Mouse (Mus musculus) liver, embryonic 16.5 days (tissue): ENCODE results near the gene Tbc1d13. TPM values are rescaled to one million over a fixed set of nuclear protein-coding genes. Genes with fewer than 3 reads are reported as not detected.

ENCODE experiments used
- ATAC-seq: fragments of 200-750 bp; cut with Nextera tagmentation; 2 replicates; pipeline ENCODE4 v1.8.0; 2017; ENCODE audit warnings: low read depth, mild to moderate bottlenecking, moderate number of reproducible peaks, moderate library complexity
- H3K27ac ChIP-seq: fragments of 300-500 bp; sonication (generic); 2 replicates; pipeline ENCODE4 v1.5.1; 2014; ENCODE audit warnings: mild to moderate bottlenecking, low read length
- H3K27me3 ChIP-seq: fragments of 300-500 bp; sonication (generic); 2 replicates; pipeline ENCODE4 v1.6.1; 2014; ENCODE audit warnings: low read depth, low read length, mixed read lengths; ENCODE audit not compliant: control insufficient read depth, insufficient read depth
- H3K36me3 ChIP-seq: fragments of 300-500 bp; sonication (generic); 2 replicates; pipeline ENCODE4 v1.6.1; 2014; ENCODE audit warnings: mild to moderate bottlenecking; ENCODE audit not compliant: control insufficient read depth, insufficient read depth
- H3K4me1 ChIP-seq: fragments of 300-500 bp; sonication (generic); 2 replicates; pipeline ENCODE4 v1.6.1; 2014; ENCODE audit warnings: low read depth, low read length, mixed read lengths; ENCODE audit not compliant: control insufficient read depth
- H3K4me2 ChIP-seq: fragments of 300-500 bp; sonication (generic); 2 replicates; pipeline ENCODE4 v1.6.1; 2014; ENCODE audit warnings: low read depth, low read length, mixed read lengths
- H3K4me3 ChIP-seq: fragments of 300-500 bp; sonication (generic); 2 replicates; pipeline ENCODE4 v1.5.1; 2014; ENCODE audit warnings: low read depth, mild to moderate bottlenecking, low read length
- H3K9ac ChIP-seq: fragments of 300-500 bp; sonication (generic); 2 replicates; pipeline ENCODE4 v1.6.1; 2014; ENCODE audit warnings: low read depth, low read length
- H3K9me3 ChIP-seq: fragments of 300-500 bp; sonication (generic); replicated peaks from 2 replicates; pipeline ENCODE4 v1.6.1; 2016; ENCODE audit warnings: low read length; ENCODE audit not compliant: control insufficient read depth
- WGBS: fragments of 180-500 bp; shearing (Covaris S2); extraction: QIAGEN DNeasy Blood & Tissue Kit; methylation state at CpG from one replicate; pipeline ENCODE4 v1.1.7; 2014; ENCODE audit not compliant: insufficient replicate concordance; 5-methylcytosine and 5-hydroxymethylcytosine counted together
- polyA plus RNA-seq: library from polyadenylated mRNA; unstranded; fragments of >200 nt; fragmentation: Nextera tagmentation; extraction: Ambion mirVana; gene quantifications from 2 replicates; pipeline ENCODE4 v1.2.1, GENCODE M21; 2015

Gene Tbc1d13
- polyA plus RNA-seq, 1 experiment from 2014 or later = 1.7 TPM

DNA sequence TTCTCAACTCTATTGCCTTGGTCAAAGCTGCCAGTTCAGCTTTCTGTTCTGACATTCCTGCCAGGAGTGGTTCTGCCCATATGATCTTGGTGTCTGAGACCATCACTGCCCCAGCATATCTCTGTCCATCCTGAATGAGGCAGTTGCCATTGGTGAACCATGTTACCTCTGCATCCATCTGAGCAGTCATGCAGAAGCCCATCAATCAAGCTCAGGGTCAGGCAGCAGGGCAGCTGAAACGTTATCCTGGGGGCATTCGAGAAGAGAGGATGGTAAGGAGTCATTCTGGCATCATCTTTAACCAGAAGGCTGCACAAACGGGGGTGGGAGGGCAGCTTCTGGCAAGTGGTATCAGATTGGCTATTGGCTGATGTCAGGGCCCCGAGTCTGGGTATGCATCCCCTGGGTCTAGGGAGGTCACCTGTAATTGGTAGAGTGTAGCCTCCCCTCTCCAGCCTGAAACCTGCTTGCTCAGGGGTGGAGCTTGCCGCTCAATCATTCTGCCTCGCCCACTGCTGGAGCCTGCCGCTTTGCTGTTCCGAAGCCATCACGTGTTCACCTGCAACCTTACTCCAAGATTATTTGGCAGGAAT, 30.9 kb downstream of the Tbc1d13 start:
- 60% methylated on average over 9 of the region's 9 CpGs for WGBS
- ATAC-seq = no peak
- Histone ChIP-seq H3K4me3 (no peak overlapping the region), H3K27me3 (no peaks in the 10 kb centered on the region), H3K9me3 (peaks cover 9% of the 10 kb centered on the region), H3K4me1 (no peaks in the 10 kb centered on the region), H3K4me2 (no peak overlapping the region), H3K36me3 (no peaks in the 10 kb centered on the region), H3K9ac (no peak overlapping the region), H3K27ac (no peak overlapping the region)

DNA sequence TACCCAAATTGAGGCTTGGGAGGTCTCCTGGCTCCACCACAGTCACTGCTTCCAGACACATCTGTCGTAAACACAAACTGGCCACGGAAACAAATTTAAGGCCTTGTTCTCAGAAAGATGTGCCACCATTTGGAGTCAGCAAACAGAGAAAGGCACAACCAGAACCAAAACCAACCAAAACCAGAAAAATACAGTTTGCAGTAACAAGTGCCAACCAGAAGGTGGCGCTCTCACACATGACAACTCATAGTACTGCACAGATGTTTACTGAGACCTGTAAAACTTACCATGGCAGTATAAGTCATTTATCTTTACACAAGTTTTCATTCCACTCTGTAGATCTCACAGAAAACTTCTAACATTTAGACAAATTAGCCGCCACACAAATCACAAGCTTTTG, 33.1 kb downstream of the Tbc1d13 start:
- Histone ChIP-seq H3K9me3 (peaks cover 9% of the 10 kb centered on the region), H3K27me3 (no peaks in the 10 kb centered on the region), H3K27ac (no peak overlapping the region), H3K4me2 (no peak overlapping the region), H3K4me3 (no peak overlapping the region), H3K4me1 (peaks cover 2% of the 10 kb centered on the region; the same call in 1 of the 2 replicates), H3K36me3 (no peaks in the 10 kb centered on the region), H3K9ac (no peak overlapping the region)
- 45% methylated on average over 4 of the region's 4 CpGs for WGBS
- ATAC-seq = no peak

DNA sequence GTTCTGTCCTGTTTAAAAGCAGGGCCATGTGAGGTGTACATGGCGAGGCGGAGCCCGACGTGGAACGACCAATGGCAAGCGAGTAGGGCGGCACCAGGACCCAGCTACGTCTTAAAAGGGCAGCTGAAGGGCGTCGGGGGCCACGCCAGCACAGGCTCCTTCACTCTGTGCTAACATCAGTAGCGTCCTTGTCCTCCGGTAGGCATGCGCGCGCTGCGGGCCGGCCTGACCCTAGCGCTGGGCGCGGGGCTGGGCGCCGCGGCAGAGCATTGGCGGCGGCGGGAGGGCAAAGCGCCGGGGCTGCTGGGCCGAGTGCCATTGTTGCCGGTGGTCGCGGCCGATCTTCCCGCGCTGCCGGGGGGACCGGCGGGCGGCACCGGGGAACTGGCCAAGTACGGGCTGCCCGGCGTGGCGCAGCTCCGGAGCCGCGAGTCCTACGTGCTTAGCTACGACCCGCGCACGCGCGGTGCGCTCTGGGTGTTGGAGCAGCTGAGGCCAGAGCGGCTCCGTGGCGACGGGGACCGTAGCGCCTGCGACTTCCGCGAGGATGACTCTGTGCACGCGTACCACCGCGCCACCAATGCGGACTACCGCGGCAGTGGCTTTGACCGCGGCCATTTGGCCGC, 37.9 kb downstream of the Tbc1d13 start, which contains the start of gene Endog:
Endog (plus strand) TSS at position 123 of the 626 bp plus-strand sequence.
- Histone ChIP-seq H3K4me3 (peak within 1 kb of the TSS; percentile 68), H3K4me1 (peaks cover 11% of the 10 kb centered on the region), H3K9me3 (peaks cover 9% of the 10 kb centered on the region), H3K9ac (peak within 1 kb of the TSS; percentile 67), H3K36me3 (peaks cover 24% of the 10 kb centered on the region), H3K27me3 (no peaks in the 10 kb centered on the region), H3K27ac (peak within 1 kb of the TSS; percentile 69), H3K4me2 (peak within 1 kb of the TSS; percentile 94)
- peak; percentile 92 for ATAC-seq
- WGBS = under 1% methylated on average over 75 of the region's 75 CpGs

DNA sequence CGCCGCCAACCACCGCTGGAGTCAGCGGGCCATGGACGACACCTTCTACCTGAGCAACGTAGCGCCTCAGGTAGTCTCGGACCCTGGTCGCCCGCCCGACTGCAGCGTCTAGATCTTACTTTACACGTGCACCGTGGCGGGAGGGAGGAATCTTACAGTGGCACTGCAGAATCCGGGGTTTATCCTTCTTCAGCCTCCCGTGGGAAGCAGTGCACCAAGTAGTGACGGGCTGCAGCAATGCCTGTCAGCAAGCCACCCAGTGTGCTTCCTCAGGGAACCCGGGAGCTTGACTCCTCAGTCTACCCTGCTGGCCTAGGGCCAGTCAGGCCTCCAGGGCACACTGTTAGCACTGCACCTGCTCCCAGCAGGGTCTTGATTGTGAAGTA, 38.4 kb downstream of the Tbc1d13 start:
- 2% methylated on average over 19 of the region's 19 CpGs for WGBS
- Histone ChIP-seq H3K4me2 (peak overlapping the region; percentile 94), H3K4me1 (peaks cover 12% of the 10 kb centered on the region), H3K9me3 (peaks cover 4% of the 10 kb centered on the region), H3K4me3 (peak overlapping the region; percentile 68), H3K27me3 (no peaks in the 10 kb centered on the region), H3K36me3 (peaks cover 25% of the 10 kb centered on the region), H3K27ac (no peak overlapping the region), H3K9ac (peak overlapping the region; percentile 67)
- 0 out of 2 replicates have a peak, but pooled peaks have one; percentile 5 for ATAC-seq

DNA sequence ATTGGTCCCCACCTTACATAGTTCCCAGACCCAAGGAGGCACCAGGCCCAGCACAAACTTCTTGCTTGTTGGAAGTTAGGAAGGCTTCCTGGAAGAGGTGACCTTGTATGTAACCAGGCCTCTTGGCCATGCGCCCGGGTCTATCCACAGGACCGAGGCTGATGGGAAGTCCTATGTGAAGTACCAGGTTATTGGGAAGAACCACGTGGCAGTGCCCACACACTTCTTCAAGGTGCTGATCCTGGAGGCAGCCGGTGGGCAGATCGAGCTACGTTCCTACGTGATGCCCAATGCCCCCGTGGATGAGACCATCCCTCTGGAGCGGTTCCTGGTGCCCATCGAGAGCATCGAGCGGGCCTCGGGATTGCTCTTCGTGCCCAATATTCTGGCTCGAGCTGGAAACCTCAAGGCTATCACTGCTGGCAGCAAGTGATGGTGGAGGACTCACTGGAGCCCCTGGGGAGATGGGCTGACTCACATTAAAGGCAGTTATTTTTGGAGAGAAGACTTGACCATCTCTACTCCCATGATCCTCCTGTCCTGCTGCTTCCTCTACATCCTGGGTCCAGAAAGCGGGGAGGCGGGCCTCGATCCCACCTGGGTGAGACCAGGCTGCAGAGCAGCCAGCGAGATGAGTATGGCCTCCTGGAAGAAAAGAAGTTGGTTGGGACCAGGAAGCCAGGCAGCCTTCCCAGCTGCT, 40.1 kb downstream of the Tbc1d13 start:
- peaks cover 25% of the 10 kb centered on the region for H3K36me3 ChIP-seq
- no peak overlapping the region for H3K9ac ChIP-seq
- H3K4me1 ChIP-seq = peaks cover 26% of the 10 kb centered on the region
- no peak for ATAC-seq
- peaks cover 4% of the 10 kb centered on the region; the same call in 1 of the 2 replicates for H3K9me3 ChIP-seq
- no peaks in the 10 kb centered on the region for H3K27me3 ChIP-seq
- no peak overlapping the region for H3K27ac ChIP-seq
- H3K4me2 ChIP-seq = no peak overlapping the region
- H3K4me3 ChIP-seq = no peak overlapping the region
- WGBS = 87% methylated on average over 20 of the region's 20 CpGs

DNA sequence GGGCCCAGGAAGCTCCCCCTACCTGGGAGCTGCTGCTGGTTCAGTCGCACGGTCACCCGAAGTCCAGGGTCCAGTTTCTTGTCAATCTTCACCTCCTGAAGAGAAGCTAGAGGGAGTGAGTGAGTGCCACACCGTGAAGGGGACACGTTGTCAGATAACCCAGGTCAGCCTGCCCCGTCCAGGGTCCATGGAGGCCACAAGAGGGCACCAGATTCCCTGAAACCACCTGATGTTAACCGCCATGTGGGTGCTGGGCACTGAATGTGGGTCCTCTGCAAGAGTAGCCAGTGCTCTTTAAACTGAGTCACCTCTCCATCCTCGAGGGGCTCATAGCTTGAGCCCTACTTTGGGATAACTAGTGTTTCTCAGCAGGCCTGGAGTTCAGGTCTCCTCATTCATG, 42.4 kb downstream of the Tbc1d13 start:
- peaks cover 25% of the 10 kb centered on the region for H3K36me3 ChIP-seq
- H3K27me3 ChIP-seq = no peaks in the 10 kb centered on the region
- H3K9ac ChIP-seq = no peak overlapping the region
- WGBS = 77% methylated on average over 8 of the region's 8 CpGs
- H3K4me3 ChIP-seq = no peak overlapping the region
- peaks cover 26% of the 10 kb centered on the region for H3K4me1 ChIP-seq
- no peak overlapping the region for H3K27ac ChIP-seq
- H3K4me2 ChIP-seq = no peak overlapping the region
- H3K9me3 ChIP-seq = peaks cover 4% of the 10 kb centered on the region; the same call in 1 of the 2 replicates
- no peak for ATAC-seq

DNA sequence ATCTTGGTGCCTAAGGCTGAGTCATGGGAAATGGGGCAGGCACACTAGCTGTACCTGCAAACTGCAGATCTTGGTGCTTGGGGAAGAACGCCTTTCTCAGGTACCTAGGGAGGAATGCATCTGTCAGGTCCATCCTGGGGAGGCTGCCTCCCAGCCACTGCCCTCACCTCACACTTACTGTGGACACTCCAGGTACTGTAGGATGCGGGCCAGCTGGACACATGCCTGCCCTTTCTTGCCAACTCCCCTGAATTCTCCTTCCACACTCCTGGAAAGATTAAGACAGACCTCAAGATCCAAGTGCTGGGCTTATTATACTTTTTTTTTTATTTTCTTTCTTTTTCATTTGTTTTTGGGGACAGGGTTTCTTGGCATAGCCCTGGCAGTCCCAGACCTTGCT, 43.0 kb downstream of the Tbc1d13 start:
- H3K36me3 ChIP-seq = peaks cover 25% of the 10 kb centered on the region
- peaks cover 24% of the 10 kb centered on the region for H3K4me1 ChIP-seq
- ATAC-seq = no peak
- H3K4me3 ChIP-seq = no peak overlapping the region
- no peaks in the 10 kb centered on the region for H3K27me3 ChIP-seq
- H3K9me3 ChIP-seq = peaks cover 4% of the 10 kb centered on the region; the same call in 1 of the 2 replicates
- H3K27ac ChIP-seq = no peak overlapping the region
- H3K9ac ChIP-seq = no peak overlapping the region
- WGBS = 100% methylated on average over 2 of the region's 2 CpGs
- no peak overlapping the region for H3K4me2 ChIP-seq

DNA sequence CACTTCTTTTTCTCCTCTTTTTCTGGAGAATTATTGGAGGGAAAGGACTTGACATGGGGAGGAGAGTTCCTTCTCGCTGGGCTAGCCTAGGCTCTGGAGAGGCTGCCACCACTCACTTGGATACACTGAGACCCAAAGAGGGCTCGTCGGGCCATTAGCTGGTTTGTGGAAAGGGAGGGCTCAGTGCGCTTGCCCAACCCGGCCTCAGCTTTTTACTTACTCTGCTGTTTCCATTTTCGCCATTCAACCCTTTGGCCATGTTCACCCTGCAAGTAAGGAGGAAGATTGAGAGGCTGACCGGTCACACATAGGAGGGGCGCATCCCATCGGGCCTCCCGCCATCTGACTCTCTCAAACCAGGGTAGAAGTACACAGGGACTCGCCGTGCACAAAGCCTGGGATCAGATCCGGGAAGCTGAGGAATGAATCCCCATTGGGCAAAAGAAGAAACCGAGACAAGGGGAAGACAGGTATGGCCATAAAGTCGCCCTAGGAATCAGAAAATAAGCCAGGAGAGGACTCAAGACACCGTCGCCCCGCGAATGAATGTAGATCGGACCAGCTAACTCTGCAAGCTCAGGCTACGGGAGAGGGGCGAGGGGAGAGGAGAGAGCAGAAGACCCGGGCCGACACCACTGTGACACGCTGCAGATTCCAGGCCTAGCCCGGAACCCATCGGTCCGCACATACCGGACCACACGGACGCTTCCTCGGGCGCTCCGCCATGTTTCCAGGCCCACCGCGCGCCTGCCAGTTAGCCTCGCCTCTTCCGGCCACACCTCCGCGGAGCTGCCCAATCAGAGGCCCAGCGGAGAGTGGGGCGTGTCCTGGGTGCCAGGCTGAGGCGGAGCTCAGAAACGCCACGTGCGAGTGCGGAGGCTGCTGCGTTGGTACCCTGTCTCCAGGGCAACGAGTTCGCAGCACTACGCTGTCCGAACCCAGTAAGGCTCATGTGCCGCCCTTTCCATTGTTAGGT, 44.4 kb downstream of the Tbc1d13 start, which contains the start of gene Spout1:
Spout1 (minus strand) TSS at position 760 of the 976 bp plus-strand sequence.
- 1% methylated on average over 54 of the region's 54 CpGs for WGBS
- Histone ChIP-seq H3K4me1 (peaks cover 16% of the 10 kb centered on the region), H3K9me3 (peaks cover 4% of the 10 kb centered on the region; the same call in 1 of the 2 replicates), H3K36me3 (peaks cover 25% of the 10 kb centered on the region), H3K27ac (0 out of 2 replicates have a peak within 1 kb of the TSS, but pooled peaks have one; percentile 25), H3K9ac (peak within 1 kb of the TSS; percentile 71), H3K4me3 (peak within 1 kb of the TSS; percentile 79), H3K4me2 (peak within 1 kb of the TSS; percentile 86), H3K27me3 (no peaks in the 10 kb centered on the region)
- ATAC-seq = peak; percentile 97
